Mouse (Mus musculus) heart, postnatal 0 days (tissue): ENCODE data around the gene Lmo7.

Experiments used
- CTCF ChIP-seq: IDR thresholded peaks from 2 replicates; pipeline ENCODE4 v1.5.1; 2016; ENCODE audit warnings: antibody characterized with exemption, control low read depth, low read depth
- EP300 ChIP-seq: IDR thresholded peaks from 2 replicates; pipeline ENCODE4 v1.6.1; 2016; ENCODE audit warnings: antibody characterized with exemption, low read depth

DNA sequence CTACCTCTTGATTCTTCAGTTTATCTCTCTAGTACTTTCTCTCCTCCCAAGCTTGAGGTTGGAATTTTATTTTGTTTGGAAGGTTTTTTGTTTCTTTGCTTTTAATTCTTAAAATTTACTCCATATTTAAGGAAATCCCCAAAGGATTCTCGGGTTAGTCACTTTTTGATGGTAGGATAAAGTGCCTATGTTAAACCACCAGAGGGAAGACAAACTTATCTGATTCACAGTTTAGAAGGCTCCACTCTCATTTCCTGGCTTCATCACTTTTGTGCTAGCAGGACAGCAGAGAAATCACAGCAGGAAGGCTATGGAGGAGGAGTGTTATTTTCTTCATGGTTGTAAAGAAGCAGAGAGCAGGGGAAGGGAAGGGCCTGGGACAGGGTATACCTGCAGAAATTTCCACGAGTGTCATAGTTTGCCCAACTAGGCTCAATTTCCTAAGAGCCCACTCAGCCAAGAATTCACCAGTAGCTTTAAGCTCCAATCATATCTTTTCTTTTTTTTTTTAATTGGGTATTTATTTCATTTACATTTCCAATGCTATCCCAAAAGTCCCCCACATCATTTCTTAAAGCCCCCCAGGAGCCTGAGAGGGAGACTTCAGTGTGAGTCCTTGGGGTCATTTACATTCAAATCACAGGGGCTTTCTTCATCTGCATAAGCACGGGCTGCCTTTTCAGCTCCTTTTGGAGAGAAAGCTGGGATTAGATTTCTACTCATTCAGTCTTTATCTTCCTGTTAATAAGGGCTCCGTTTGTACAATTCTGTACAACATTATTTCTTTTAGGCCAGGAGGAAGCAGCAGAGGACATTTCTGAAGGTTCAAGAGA, 46.8 kb downstream of the Lmo7 start:
- TF ChIP-seq CTCF, result no peak
- TF ChIP-seq EP300, result no peak
